Mouse (Mus musculus) CD4-positive helper T cell, adult 2 months (primary cell): ENCODE results near the gene Lcn2.
"Not testable (repeated sequence)": the region's sequence is repeated elsewhere in the genome, so short reads cannot be mapped to it uniquely, and the experiment has no call there.

Source experiments
- DNase-seq: peaks from one replicate; pipeline ENCODE4 v3.0.0-alpha.2; 2012; ENCODE audit warnings: low read depth, missing footprints, low spot score

Gene Lcn2

GRCm38 (mm10) chr2:32367315-32367714 is 20.7 kb downstream of the Lcn2 start:
- DNase-seq = no peak

GRCm38 (mm10) chr2:32364121-32364520 is 23.9 kb downstream of the Lcn2 start:
- no peak for DNase-seq

- peak; percentile 59 for DNase-seq
These were observed 24.5 kb downstream of the Lcn2 start for GRCm38 (mm10) chr2:32363376-32364106.

GRCm38 (mm10) chr2:32362817-32363340 is 25.2 kb downstream of the Lcn2 start:
- peak; percentile 89 for DNase-seq

GRCm38 (mm10) chr2:32362274-32362673 is 25.8 kb downstream of the Lcn2 start:
- DNase-seq = not testable (repeated sequence)

GRCm38 (mm10) chr2:32361437-32361836 is 26.6 kb downstream of the Lcn2 start:
- peak; percentile 70 for DNase-seq

- peak; percentile 73 for DNase-seq
These were observed 27.3 kb downstream of the Lcn2 start for GRCm38 (mm10) chr2:32360741-32361140.

- DNase-seq = no peak
These were observed 29.7 kb downstream of the Lcn2 start for GRCm38 (mm10) chr2:32358381-32358780.

GRCm38 (mm10) chr2:32357710-32358109 is 30.3 kb downstream of the Lcn2 start:
- DNase-seq = no peak

- no peak for DNase-seq
These were observed 31.8 kb downstream of the Lcn2 start for GRCm38 (mm10) chr2:32356216-32356615.

GRCm38 (mm10) chr2:32354336-32354895 is 33.6 kb downstream of the Lcn2 start:
- no peak for DNase-seq

- no peak for DNase-seq
These were observed 34.2 kb downstream of the Lcn2 start for GRCm38 (mm10) chr2:32353836-32354235.

GRCm38 (mm10) chr2:32353007-32353542 is 35.0 kb downstream of the Lcn2 start, which contains the start of gene Dnm1:
Gene Dnm1 (minus strand): TSS chr2:32353338.
- peak; percentile 86 for DNase-seq

- DNase-seq = peak; percentile 68
These were observed 35.7 kb downstream of the Lcn2 start, which contains the start of gene Ciz1 for GRCm38 (mm10) chr2:32352151-32353006. Gene Ciz1 (plus strand): TSS chr2:32352327.

GRCm38 (mm10) chr2:32351471-32351961 is 36.5 kb downstream of the Lcn2 start:
- peak; percentile 16 for DNase-seq

- DNase-seq = no peak
These were observed 37.5 kb downstream of the Lcn2 start for GRCm38 (mm10) chr2:32350471-32351051.

GRCm38 (mm10) chr2:32349625-32350255 is 38.3 kb downstream of the Lcn2 start:
- no peak for DNase-seq

- no peak for DNase-seq
These were observed 39.7 kb downstream of the Lcn2 start for GRCm38 (mm10) chr2:32348311-32348710.

GRCm38 (mm10) chr2:32347019-32347418 is 41.0 kb downstream of the Lcn2 start:
- DNase-seq = no peak

- DNase-seq = no peak
These were observed 43.3 kb downstream of the Lcn2 start for GRCm38 (mm10) chr2:32344598-32345321.
